Mouse (Mus musculus) cerebellum, adult 2 months (tissue): ENCODE data around the gene Cenpe.

Experiments
- CTCF ChIP-seq: fragments of 200-500 bp; IDR thresholded peaks from 2 replicates; pipeline ENCODE4 v1.5.1; 2011; ENCODE audit warnings: low read depth, mild to moderate bottlenecking, control low read depth, low read length, moderate library complexity, borderline replicate concordance; ENCODE audit not compliant: insufficient read depth
- POLR2A ChIP-seq: fragments of 200-500 bp; IDR thresholded peaks from 2 replicates; pipeline ENCODE4 v1.6.1; 2011; ENCODE audit warnings: low read length, control low read depth, borderline replicate concordance; ENCODE audit not compliant: insufficient read depth

DNA sequence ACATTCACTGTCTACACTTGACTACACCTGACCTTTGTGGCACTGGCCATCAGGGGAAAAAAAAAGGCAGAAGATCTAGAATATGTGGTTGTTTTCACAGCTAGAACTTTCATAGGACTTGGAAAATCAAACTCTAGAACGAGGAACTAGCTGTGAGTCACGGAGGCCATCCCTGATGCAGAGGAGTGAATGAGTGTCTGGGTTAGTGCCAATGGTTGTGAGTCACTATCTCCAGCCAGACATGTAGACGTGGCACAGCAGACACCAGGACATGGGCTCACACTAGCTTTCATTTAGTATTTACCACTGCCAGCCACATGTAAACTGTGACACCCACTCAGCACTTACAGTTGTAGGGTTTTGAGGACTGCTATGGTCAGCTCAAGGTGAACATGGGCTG is 86.2 kb downstream of the Cenpe start:
- TF ChIP-seq CTCF (no peak), POLR2A (no peak)
